Mouse (Mus musculus): ENCODE measurements around the gene Gpr180. TPM values are rescaled to one million over a fixed set of nuclear protein-coding genes. Genes with fewer than 3 reads are reported as not detected.

Gpr180 gene
- polyA plus RNA-seq, 1 experiment: 11.2 TPM

DNA sequence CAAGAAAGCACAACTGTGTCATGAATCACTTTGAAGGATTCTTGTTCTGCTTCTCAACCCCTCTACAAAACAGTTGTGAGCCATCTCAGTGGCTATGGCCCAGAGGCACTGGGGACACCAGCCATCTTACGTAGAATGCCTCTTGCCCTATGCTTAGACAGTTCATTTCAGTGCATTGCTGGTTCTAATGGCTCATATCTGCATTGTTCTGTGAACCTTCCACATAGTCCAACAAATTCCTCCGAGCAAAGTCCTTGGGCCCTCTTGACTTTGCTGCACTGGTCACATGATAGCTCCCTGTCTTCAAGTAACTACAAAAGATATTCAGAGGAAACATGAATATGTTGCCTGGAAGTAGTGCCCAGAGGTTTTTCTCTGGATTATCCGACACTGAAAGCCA lies 63.8 kb downstream of the Gpr180 start:
- Histone ChIP-seq H3K4me3 (ENCODE audit: insufficient read depth, low read length) (no peak overlapping the region), H3K27ac (ENCODE audit: insufficient read depth, low read depth, low read length) (no peak overlapping the region)
- TF ChIP-seq POLR2A (IDR thresholded peaks at IDR 0.05; ENCODE audit: borderline replicate concordance, low read depth, low read length) (no peak), CTCF (IDR thresholded peaks at IDR 0.05; ENCODE audit: low read depth, low read length) (no peak)

DNA sequence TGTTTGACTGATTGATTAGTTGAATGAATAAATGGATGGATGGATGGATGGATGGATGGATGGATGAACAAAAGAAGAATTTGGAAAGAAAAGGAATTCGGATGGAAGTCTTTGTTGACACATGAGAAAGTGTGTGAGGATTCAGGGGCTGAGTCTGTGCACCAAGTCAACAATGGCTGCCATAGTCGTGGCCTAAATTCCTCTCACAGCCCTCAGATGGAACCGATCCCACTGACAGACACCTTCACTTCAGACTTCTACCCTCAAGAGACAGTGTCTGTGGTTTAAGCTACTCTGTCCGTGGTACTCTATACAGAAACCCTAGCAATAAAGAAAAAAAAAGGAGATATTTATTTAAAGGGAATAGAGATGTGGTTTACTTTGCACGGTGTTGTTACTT lies 65.0 kb downstream of the Gpr180 start:
- no peak for TF ChIP-seq CTCF (IDR thresholded peaks at IDR 0.05; ENCODE audit: low read depth, low read length)
- no peak for TF ChIP-seq POLR2A (IDR thresholded peaks at IDR 0.05; ENCODE audit: borderline replicate concordance, low read depth, low read length)
- Histone ChIP-seq H3K4me3 (ENCODE audit: insufficient read depth, low read length) (no peak overlapping the region), H3K27ac (ENCODE audit: insufficient read depth, low read depth, low read length) (no peak overlapping the region), H3K4me1 (ENCODE audit: control insufficient read depth, insufficient read depth, low read length) (no peaks in the 10 kb centered on the region)

More for the DNA sequence above, 63.8 kb downstream of the Gpr180 start:
- no peaks in the 10 kb centered on the region for H3K4me1 ChIP-seq (ENCODE audit: control insufficient read depth, insufficient read depth, low read length)

DNA sequence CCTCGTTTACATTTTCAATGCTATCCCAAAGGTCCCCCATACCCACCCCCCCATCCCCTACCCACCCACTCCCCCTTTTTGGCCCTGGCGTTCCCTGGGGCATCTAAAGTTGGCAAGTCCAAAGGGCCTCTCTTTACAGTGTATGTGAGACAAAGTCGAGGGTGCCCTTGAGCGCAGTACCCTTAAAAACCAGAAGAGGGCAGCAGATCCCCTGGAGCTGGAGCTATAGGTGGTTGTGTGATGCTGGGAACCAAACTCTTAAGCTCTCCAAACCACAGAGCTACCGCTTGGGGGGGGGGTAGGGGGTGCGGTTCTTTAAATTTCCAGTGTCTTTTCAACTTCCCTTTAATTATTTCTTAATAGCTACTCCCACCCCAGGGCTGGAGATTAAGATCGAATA lies 66.1 kb downstream of the Gpr180 start:
- H3K4me1 ChIP-seq (ENCODE audit: control insufficient read depth, insufficient read depth, low read length): no peaks in the 10 kb centered on the region
- no peak for TF ChIP-seq CTCF (IDR thresholded peaks at IDR 0.05; ENCODE audit: low read depth, low read length)
- TF ChIP-seq POLR2A (IDR thresholded peaks at IDR 0.05; ENCODE audit: borderline replicate concordance, low read depth, low read length): no peak
- no peak overlapping the region for H3K4me3 ChIP-seq (ENCODE audit: insufficient read depth, low read length)
- H3K27ac ChIP-seq (ENCODE audit: insufficient read depth, low read depth, low read length): no peak overlapping the region

DNA sequence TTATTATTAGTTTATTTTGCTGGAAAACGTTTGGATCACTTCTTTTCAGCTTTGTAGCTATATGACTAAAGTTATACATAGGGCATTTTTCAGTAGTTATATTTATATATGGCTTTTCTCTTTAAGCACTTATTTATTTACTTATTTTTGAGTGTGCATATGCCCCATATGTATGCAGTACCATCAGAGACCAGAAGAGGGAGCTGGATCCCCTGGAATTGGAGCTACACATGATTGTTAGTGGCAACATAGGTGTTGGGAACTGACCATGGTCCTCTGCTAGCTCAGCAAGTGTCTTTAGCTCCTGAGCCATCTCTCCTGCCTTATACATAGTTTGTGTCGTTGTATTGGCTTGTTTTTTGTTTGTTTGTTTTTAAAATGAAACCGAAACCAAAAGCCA lies 70.4 kb downstream of the Gpr180 start:
- Histone ChIP-seq H3K27ac (ENCODE audit: insufficient read depth, low read depth, low read length) (no peak overlapping the region), H3K4me1 (ENCODE audit: control insufficient read depth, insufficient read depth, low read length) (no peaks in the 10 kb centered on the region), H3K4me3 (ENCODE audit: insufficient read depth, low read length) (no peak overlapping the region)
- no peak for TF ChIP-seq CTCF (IDR thresholded peaks at IDR 0.05; ENCODE audit: low read depth, low read length)
- no peak for TF ChIP-seq POLR2A (IDR thresholded peaks at IDR 0.05; ENCODE audit: borderline replicate concordance, low read depth, low read length)

DNA sequence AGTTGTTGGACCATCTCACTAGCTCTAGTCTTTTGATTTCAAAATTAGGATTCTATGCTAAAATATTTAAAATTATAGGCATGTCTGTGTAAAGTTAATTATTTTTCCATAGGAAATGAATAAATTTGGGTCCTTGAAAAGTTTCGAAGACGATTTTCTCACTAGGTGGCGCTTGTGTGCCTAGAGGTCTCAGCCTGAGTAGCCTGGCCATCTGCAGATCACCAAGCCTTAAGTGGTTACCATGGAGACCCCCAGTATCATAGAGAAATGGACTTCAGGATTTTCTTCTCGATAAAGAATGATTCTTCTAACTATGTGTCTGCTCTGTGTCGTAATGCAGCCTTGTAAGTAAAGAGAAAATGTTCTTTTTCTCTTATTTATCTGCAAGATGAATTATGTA lies 72.7 kb downstream of the Gpr180 start:
- Histone ChIP-seq H3K27ac (ENCODE audit: insufficient read depth, low read depth, low read length) (no peak overlapping the region), H3K4me1 (ENCODE audit: control insufficient read depth, insufficient read depth, low read length) (no peaks in the 10 kb centered on the region)
- TF ChIP-seq CTCF (IDR thresholded peaks at IDR 0.05; ENCODE audit: low read depth, low read length) (peak; percentile 41), POLR2A (IDR thresholded peaks at IDR 0.05; ENCODE audit: borderline replicate concordance, low read depth, low read length) (no peak)

DNA sequence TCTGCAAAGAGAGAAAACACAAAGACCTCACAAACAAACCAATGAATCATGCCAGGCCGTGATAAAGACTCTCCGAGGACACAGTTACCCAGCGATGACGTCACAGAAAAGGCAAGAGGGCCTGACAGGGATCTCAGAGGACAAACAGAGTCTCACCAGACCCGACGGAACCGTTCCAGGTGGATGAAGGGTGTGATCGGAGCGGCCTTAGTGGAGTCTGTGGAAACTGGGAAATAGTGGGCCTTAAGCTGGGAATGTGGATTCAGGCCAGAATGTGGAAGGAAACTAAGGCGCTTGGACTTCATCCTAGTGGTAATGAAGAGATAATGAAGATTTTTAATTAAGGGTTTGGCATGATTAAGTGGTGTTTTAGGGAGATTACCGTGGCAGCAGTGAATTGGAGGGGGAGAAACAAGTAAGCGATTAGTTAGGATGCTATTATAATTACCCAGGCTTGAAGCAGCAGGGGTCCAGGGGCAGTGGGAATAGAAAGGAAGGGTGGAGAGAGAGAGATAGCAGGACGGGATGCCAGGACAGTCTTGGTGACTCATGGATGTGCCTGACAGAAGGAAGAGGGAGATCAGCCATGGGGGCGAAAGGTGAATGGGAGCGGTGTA lies 75.3 kb downstream of the Gpr180 start:
- TF ChIP-seq CTCF (IDR thresholded peaks at IDR 0.05; ENCODE audit: low read depth, low read length) (no peak), POLR2A (IDR thresholded peaks at IDR 0.05; ENCODE audit: borderline replicate concordance, low read depth, low read length) (no peak)
- H3K27ac ChIP-seq (ENCODE audit: insufficient read depth, low read depth, low read length): no peak overlapping the region
- H3K4me1 ChIP-seq (ENCODE audit: control insufficient read depth, insufficient read depth, low read length): no peaks in the 10 kb centered on the region
- no peak overlapping the region for H3K4me3 ChIP-seq (ENCODE audit: insufficient read depth, low read length)

More for the DNA sequence above, 72.7 kb downstream of the Gpr180 start:
- H3K4me3 ChIP-seq (ENCODE audit: insufficient read depth, low read length): no peak overlapping the region

Other genes starting within 250 kb of the Gpr180 start
- gene Dct, start 84.9 kb upstream of the Gpr180 start, polyA plus RNA-seq (2012; ENCODE audit: insufficient read depth, insufficient read length, missing spikeins): not detected in 2 replicates
- gene Tgds, start 4.4 kb upstream of the Gpr180 start, polyA plus RNA-seq (2012; ENCODE audit: insufficient read depth, insufficient read length, missing spikeins): 10.6 and 12.7 TPM in 2 replicates
- not detected in 2 replicates for gene Sox21, start 99.9 kb downstream of the Gpr180 start, polyA plus RNA-seq (2012; ENCODE audit: insufficient read depth, insufficient read length, missing spikeins)
- gene Gm9376, start 129.8 kb downstream of the Gpr180 start, polyA plus RNA-seq (2012; ENCODE audit: insufficient read depth, insufficient read length, missing spikeins): not detected in 2 replicates

Data from bone marrow macrophage, adult 2 months (primary cell).